Mouse (Mus musculus) brain, embryonic 18.5 days (tissue): ENCODE data around the gene Cradd.

Source experiments
- DNase-seq: peaks from one replicate; pipeline ENCODE4 v3.0.0-alpha.2; 2012; ENCODE audit warnings: low read depth, low spot score

Gene Cradd

DNA sequence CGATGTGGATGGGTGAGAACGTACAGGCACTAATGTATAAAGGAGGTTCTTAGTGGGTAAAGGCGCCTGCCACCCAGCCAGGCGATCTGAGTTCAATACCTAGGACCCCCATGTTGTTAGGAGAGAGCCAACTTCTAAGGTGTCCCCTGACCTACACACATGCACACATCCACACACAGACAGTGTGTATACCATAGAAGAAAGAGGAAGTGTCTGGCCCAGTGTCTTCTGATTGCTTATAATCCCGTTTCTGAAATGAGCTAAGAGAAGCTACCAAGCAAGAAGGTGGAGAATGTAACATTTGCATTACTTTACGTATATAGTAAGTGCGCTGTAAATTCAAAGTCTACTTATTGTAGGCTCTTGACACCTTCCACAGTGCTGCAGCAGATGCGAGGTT lies 122.4 kb downstream of the Cradd start:
- DNase-seq: no peak

DNA sequence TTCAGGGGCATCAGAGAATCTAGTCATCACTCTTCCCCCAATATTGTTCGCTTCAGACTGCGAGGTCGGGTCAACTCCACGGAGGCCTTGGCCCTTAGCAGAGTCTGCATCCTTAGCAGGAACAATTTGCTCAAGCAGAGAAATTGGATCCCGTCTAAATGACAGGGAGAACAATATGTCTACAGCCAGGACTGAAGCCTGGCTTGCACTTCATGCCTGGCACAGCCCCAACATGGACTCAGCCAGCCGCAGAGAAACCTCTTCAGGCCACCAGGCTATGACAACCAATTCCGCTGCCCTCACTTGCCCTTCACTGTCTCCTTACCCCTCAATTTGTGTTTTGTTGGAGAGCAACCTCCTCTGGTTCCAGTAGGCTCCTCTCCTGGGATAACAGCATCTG lies 123.6 kb downstream of the Cradd start:
- no peak for DNase-seq

DNA sequence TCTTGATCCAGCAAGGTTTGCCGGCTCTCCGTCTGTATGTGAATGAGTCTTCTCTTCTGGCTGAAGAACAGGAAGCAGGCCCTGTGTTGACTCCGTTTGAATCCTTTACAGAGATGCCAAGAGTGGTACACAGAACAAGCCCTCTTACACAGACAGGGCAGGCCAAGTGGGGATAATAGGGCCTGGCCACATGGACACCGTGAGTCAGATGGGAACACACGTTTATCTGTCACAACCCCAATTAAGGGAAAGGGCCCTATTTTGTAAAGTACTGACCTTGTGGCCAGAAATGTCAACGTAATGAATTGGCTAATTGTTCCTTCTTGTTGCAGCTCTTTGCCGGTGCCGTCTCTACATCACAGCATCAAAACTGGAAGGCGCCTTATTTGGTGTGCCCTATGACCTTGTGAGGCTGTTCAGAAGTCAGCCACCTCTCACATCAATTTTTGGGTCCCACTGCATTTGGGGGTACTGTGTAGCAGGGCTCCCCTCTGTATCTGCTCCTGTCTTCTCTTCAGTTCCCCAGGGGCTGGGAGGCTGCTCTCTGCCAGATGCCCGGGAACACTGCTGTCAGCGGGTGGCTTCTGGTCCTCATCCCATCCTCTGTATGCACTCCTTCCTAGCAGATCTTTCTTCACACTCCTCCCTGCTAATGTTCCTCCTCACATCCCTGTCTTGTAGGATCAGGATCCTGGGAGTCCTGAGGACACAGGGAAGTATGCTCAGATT lies 124.2 kb downstream of the Cradd start:
- DNase-seq: no peak

DNA sequence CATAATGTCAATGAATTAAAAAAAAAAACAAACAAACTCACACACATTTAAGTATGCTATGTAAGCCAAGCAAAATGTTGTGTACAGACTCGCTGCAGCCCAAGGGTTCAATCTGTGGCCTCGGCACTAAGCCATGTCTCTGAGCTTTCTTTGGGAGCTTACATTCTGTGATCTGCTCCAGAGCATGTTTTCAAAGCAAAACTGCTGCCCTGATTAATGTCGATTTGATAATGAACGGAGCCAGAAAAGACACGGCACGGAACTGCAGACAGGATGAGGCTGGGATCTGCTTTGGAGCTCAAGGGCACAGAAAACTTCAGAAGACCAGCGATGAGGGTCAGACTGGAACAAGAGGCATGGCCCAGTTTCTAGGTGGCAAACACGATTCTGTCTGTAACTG lies 126.6 kb downstream of the Cradd start:
- no peak for DNase-seq

DNA sequence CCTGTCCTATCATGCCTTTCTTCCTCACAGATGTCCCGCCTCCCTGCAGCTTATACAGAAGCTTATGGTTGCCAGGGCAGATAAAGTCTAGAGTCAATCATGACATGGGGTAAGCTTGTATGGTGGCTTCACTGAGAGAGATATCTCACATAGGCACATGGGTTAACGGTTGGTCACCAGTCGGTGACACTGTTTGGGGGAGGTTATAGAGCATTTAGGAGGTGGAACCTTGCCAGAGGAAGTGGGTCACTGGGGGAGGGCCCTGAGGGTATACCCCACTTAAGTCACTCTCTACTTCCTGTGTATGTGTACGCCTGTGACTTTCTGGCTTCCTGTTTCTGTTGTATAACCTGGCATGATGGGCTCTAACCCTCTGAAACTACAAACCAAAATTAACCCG lies 128.2 kb downstream of the Cradd start:
- DNase-seq: no peak

DNA sequence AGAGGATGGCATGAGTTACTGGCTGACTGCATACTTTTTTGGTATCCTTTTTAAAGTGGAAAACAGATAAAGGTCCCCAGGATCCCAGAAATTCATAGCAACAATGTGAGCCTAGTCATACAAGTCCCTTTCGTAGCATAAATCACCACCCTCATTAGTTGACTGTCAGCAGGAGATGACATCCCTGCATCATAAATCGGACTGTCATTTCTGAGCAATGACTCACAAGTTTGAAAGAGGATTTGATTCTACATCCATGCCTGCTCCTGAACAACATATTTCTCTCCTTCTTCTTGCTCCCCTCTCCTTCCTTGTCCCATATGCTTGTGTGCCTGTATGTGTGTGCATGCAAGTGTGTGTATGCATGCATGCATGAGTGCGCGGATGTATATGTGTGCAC lies 129.2 kb downstream of the Cradd start:
- no peak for DNase-seq

DNA sequence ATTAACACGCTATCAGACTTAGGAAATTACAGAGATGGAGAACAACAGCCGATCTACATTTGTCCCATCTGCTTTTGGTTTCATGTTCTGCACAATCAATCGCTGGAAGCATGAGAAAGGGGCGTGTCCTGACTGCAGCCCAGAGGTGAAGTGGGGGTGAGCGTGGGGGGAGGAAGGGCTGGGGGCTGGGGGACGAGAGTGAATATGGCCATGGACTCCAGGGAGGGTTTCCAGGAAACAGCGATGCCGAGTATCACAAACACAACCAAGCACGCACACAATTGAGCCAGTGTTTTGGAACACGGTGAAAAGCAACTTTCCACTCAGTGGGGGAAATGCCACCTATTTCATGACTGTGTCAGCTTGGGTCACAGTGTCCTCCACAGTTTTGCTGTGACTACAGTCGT lies 130.1 kb downstream of the Cradd start:
- DNase-seq: no peak

DNA sequence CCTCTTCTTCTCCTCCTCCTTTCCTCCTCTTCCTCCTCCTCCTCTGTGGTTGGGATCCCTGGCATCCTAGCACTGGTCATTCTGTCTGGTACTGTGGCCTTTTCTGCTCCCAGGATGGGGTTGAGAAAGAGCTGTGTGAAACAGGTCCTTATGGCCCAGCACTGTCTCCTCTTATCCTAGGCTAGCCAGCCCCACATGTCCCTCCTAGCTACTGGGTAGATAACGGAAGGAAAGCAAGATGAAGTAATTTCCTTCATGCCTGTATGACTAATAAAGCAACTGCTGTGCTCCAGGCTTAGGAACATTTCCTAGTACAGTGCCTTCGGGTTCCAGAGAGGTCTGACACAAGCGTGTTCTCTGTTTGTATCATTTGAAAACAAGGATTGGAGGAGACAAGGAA lies 132.1 kb downstream of the Cradd start:
- DNase-seq: no peak

DNA sequence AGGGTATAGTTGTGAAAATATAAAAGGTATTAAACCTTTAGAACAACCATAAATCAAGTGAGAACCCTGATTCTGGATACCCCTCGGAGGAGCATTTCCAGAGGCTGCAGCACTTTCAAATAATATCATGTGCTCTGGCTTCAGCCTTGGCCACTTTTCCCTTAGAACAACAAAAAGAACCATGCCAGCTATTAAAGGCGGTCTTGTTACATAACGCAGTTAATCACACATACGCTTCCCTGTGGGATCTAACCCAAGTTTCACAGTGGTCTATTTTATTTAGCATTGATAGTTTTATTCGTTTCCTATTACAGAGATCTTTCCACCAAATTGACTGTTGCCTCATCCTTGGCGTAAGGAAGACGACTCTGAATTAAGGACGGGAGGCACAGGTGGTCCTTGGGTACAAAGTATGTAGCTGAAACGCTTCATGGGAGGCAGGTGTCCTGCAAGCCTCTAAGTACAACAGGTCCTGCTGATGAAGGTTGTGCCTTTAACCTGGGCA lies 132.7 kb downstream of the Cradd start:
- no peak for DNase-seq

DNA sequence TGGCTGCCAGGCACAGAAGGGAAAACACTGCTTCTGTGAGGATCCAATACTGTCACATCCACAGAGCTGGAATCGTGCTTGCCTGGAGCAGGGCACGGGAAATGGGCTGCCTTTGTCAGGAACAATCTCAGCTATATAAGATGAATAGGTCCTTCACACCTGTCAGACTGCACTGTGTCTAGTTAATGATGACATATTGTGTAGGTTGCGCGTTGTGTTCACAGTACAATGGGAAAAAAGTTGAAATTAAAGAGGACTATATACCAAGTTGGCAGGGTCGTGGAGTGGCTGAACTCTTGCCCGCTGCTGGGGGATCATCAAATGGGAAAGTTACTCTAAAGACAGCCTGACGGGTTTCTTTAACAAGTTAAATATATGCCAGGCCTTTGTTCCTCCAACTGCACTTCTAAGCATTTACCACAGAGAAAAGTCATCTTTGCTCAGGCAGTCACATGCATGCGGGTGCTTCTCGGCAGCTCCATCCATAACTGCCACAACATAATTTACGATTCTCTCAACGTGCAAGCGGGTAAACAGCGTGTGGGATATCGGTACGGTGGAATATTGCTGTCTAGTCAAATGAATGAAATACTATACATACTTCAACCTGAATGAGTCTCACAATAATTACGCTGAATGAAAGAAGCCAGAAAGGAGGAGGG lies 134.3 kb downstream of the Cradd start:
- no peak for DNase-seq

DNA sequence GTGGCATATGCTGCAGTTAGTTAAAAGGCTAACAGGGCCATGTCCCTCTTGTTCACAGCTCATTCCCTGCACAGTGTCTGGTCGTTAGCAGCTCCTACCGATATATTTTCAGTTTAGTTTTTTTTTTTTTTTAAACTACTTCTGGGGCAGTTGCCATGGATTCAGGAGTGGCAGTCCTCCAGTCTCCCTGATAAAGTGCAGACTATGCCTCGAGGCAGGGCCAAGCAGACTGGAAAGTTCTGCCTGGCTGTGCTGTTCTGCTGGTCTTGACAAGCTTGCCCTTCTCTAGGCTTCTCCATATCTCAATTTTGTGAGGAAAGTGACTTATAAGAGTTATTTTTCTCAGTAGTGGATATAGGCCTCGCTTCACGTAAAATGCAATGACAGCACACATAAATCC lies 139.7 kb downstream of the Cradd start:
- DNase-seq: no peak

DNA sequence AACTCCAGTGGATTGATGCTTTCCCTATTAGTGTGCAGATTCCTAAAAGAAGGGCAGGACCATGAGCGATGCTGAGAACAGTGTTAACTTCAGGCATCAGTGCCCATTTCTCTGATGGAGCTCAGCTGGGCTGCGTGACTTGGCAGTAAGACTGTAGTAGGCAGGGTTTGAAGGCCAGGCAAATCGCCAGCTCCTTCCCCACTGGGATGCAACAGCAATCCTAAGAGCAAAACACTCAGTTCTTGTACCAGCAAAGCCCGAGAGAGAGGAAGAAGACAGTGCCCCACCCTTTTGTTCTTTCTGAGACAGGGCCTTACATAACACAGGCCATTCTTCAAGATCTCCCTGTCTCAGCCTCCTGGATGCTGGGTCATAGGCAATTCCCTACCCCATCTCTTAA lies 140.9 kb downstream of the Cradd start:
- no peak for DNase-seq

DNA sequence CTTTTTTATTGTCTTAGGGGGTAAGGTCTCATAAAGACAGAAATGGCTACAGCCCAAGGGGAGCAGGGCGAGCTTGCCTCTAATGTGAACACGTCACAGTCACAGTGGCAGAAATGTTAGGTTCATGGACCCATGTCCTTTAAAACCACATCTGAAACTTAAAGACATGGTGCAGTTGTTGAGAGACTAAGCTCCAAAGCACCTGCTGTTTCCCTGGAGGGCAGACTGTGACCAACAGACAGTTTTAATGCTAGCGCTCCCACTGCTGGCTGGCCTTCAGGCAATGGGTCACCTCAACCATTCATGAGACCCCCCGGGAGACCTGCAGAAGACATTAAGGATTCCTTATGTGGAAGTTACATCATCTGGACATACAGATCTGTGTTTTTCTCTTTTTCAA lies 141.5 kb downstream of the Cradd start:
- DNase-seq: no peak

DNA sequence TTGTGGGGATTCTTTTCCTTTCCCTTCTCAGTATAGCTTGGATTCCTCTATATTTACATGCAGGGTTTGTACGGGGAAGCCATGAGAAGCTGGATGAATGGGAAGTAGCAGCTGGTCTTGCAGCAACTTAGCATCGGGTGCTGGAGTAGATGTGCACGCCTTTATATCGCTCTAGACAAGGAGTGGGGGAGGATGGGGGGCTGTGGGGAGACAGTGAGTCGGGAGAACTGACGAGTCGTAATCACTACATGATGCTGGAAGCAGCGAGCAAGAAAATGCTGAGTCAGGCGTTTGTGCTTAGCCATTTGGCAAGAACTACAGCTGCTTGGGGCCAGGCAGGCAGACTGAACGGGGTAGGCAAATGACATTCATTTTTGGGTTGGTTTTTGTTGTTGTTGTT lies 142.4 kb downstream of the Cradd start:
- DNase-seq: peak; percentile 64

DNA sequence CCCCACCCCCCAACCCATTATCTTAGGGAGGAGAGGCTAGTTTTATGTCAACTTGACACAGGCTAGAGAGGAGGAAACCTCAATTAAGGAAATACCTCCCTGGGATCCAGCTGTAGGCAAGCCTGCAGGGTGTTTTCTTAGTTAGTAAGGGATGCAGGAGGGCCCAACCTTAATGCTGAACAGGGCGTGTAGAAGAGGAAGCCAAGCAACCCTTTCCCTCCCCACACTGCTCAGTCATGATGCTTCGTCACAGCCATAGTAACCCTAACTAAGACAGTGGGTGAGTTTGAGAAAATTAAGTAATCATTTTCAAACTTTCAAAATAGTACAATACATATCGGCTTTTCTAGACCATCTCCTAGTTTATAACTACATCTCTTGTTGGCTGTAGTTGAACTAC lies 143.0 kb downstream of the Cradd start:
- no peak for DNase-seq

DNA sequence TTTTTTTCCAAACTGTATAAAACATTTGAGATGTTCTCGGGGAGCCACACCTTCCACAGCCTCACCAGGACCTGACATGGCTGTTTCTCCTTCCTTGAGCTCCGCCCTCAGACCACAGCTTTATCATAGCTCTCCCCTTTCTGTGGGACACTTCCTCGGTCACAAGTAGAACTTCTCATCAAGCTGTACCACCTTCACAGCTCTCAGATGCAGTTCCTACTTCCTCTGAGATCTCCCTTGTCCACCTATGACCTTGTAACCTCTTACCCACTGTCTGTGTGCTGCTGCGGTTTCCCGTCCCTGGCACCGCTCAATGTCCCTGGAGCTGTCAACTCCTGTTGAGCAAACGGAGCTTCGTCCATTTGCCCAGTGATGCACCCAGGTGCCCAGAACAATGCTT lies 143.8 kb downstream of the Cradd start:
- DNase-seq: no peak

DNA sequence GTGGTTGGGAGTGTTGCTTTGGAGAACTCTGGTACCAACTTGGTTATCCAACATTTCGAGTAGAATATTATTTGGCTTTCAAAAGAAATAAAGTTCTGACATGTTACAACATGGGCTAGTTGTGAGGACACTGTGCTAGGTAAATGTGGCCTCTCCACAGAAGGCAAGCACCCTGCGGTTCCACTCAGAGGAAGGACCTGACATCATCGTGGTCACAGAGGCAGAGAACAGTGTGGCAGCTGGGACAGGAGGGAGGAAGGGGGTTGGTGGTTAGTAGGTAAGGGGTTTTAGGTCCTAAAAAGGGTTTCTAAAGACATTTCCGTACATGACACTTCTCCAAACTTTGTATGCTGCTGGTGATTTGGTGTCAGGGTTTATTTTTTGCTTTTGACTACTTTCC lies 145.1 kb downstream of the Cradd start:
- DNase-seq: no peak

DNA sequence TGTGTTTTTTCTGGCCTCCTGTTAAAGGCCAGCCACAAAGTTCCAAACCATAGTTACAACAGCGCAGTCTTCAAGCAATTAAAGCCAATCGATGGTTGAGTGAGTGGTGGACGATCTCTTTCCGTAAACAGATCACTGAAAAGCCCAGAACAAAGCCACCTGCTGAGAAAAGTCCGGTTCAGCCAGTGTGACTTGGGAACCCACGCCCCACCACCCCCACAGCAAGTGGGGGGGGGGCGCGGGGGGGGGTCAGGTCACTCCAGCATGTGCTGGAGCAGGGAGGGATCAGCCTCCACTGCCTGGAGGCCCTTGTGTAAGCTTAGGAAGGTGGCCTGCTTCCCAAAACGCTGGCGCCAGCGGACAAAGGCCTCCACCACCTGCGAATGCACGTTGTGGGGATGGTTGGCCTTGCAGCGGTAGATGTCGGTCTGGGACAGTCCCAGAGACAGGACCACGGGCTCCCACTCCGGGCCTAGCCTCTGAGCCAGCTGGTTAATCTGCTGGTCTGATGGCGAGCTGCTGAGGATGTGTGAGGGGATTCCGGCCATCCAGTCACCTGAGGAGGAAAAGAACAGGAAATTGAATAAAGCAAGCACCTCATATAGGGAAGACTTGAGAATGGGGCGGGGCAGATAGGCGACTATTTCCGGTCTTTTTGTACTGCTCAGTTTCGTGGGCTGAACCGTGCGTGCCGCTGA lies 148.4 kb downstream of the Cradd start:
- DNase-seq: no peak

DNA sequence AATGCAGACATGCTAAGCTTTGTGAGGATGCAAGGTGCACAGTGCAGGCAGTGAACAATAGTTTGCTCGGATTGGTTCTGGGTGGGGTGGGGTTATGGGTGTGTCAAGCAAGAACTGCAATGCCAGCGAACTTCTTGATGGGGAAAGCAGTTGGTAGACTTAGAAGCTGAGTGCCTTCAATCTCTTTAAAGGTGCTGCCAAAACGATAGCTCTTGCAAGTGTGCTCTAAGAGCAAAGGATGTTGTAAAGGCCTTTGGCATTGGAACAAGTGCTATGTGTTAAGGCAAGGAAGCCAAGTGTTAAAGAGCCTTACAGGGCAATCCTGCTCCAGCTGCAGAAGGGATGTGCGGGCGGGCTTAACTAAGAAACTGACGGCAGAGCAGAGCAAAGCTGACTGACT lies 149.7 kb downstream of the Cradd start:
- no peak for DNase-seq

DNA sequence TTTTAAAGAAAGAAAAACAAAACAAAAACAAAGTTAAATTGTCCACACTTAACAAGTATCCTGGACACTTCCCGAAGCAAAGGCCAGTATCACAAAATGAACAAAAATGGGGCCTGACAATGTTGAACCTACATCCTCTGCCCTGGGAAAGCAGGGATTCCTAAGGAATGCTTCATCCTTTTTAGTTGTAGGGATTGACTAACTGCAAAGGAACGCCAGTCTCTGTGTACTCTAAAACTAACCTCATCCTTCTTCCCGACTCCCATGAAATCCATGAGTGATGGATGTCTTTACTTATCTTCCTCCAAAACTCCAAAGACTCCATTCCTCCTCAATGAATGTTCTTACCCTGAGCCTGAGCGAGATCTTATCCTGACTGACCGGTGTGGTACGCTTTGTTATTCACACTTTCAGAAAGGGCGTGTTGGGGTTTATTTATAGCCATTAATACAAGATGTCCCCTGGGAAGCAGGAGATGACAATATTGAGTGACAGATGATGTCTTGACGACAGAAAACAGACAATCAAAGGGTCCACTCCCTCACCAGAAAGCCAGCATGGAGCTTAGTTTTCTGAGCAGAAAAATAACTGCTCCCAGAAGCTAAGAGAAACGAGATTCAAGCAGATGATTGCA lies 153.1 kb downstream of the Cradd start:
- no peak for DNase-seq

DNA sequence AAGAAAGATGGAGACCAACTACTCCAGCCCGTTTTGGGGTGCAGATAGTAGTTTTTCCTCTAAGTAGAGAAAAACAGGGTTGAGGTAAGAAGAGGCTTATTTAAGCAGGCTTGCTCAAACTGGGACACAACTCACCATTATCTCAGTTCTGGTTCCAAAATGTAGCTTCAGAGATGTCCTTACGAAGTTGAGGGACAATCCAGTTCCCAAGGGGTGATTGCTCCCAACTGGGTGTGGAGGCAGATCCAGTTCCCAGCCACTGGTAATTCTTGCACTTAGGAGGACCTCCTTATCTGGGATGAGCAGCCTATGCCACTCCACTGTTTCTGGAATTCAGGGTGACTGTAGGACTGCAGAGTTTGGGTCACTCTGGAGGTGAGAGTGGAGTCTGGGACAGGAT lies 159.0 kb downstream of the Cradd start:
- DNase-seq: no peak

DNA sequence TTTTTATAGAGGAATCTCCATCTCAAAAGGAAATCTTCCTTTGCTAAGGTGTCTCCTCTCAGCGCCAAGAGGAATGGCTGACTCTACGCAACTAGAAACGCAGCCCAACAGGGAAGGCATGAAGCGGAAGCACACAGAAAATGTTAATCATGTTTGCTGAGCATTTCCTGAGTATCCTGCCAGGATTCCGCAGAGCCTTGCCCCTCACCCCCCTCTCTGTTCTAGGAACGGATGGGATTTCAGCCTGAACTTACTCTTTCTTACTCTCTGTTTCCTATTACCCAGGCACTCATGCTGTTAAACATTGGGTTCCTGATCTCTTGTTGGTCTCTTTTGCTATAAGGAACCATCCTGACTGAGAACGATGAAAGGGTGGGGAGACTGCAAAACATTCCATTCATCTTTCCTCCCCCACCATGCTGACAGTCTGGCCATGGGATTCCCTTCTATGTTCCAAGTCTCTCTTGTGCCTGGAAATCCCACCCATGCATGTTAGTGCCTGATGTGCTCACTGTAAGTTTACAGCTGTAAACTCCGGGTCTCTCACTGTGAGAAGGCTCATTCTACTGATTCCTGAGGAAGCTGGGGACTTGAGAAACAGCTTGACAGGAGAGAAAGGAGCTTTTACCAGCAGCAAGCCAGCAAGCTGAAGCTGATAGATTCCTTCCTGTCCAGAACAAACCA lies 161.1 kb downstream of the Cradd start:
- DNase-seq: no peak
